Mouse (Mus musculus): Measurements from ENCODE around the gene Grik4.

- TF ChIP-seq CTCF (IDR thresholded peaks at IDR 0.05; ENCODE audit: extremely low read depth, insufficient read length, insufficient replicate concordance, low read depth, low read length) (no peak), POLR2A (IDR thresholded peaks at IDR 0.05; ENCODE audit: low read depth, low read length) (no peak)
Observed at GRCm38 (mm10) chr9:42858576-42858975, 85.7 kb downstream of the Grik4 start.
